Mouse (Mus musculus): Measurements from ENCODE around the gene Actn1.

GRCm38 (mm10) chr12:80157675-80158074 lies 102.5 kb downstream of the Actn1 start:
- TF ChIP-seq FLI1 (IDR thresholded peaks at IDR 0.05; ENCODE audit: low read length) (no peak), GATA1 (IDR thresholded peaks at IDR 0.05; ENCODE audit: borderline replicate concordance, low read length) (no peak)
